Mouse (Mus musculus): ENCODE results near the gene Hcrtr1. TPM values are rescaled to one million over a fixed set of nuclear protein-coding genes. Genes with fewer than 3 reads are reported as not detected.

Gene Hcrtr1
- polyA plus RNA-seq, 1 experiment from 2014 or later = 0.42 TPM

DNA sequence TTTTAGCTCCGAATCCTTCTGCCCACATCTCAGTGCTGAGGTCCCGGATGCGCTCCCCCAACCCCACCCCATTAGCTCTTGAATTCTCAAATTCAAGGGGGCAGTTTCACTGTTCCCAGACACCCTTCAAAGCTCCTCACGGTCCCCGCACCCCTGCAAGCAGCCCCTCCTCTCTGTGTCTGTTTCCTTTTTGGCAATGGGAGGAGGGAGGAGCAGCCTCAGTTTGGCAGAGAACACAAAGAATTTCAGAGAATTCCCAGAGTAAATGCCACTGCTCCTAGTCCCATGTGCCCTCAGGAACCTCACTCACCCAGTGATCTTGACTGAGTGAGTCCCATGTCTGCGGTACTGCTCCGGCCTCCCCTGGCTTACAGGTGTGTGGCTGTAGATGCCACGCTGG, 27.4 kb upstream of the Hcrtr1 start:
- no peak overlapping the region for H3K4me2 ChIP-seq
- H3K9ac ChIP-seq = no peak overlapping the region
- WGBS = 71% methylated on average over 8 of the region's 8 CpGs
- no peaks in the 10 kb centered on the region for H3K36me3 ChIP-seq
- peaks cover 56% of the 10 kb centered on the region for H3K4me1 ChIP-seq
- H3K27ac ChIP-seq = no peak overlapping the region
- no peaks in the 10 kb centered on the region for H3K27me3 ChIP-seq (replicated peaks)
- no peak for ATAC-seq (ENCODE audit: insufficient read depth, low FRiP score, low read depth)
- no peak overlapping the region for H3K4me3 ChIP-seq (replicated peaks)
- no peaks in the 10 kb centered on the region for H3K9me3 ChIP-seq

DNA sequence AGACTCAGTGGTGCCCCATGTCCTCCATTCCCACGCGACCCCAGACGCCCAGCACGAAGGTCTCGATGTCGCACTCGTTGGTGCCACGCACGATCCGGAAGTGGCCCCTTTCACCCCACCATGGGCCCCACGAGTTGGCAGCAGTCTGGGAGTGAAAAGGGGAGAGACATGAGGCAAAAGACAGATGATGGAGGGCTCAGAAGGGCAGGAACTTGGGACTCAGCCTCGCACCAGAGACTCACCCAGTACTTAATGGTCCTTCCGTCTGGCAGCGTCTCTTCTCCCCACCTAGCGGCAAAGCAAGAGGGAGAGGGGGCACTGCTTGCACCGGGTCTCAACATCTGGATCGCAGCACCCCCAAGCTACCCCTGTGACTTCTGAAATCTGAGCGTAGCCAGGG, 26.9 kb upstream of the Hcrtr1 start:
- Histone ChIP-seq H3K36me3 (no peaks in the 10 kb centered on the region), H3K9ac (no peak overlapping the region), H3K27me3 (replicated peaks) (no peaks in the 10 kb centered on the region), H3K4me3 (replicated peaks) (no peak overlapping the region), H3K4me1 (peaks cover 51% of the 10 kb centered on the region), H3K9me3 (no peaks in the 10 kb centered on the region), H3K27ac (no peak overlapping the region), H3K4me2 (no peak overlapping the region)
- no peak for ATAC-seq (ENCODE audit: insufficient read depth, low FRiP score, low read depth)
- 82% methylated on average over 18 of the region's 18 CpGs for WGBS

DNA sequence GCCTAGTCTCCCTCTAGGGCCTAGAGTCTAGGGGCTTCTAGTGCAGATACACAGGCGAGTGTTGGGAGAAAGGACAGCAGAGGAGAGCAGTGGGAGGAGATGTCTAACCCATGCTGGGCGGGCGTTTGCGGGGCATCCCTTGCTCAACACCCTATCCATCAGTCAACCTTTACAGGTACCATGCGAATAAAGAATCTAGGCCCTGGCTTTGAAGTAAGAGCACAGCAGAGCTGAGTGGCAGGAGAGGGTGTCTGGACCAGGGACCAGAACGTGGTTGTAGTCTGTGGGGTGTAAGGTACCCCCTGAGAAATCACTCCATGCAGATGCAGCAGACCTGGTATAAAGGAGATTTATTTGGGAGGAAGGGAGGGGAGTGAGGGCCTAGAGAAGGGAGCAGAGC, 25.0 kb upstream of the Hcrtr1 start:
- Histone ChIP-seq H3K27ac (peak overlapping the region; percentile 33), H3K4me3 (replicated peaks) (no peak overlapping the region), H3K4me1 (peaks cover 41% of the 10 kb centered on the region), H3K4me2 (no peak overlapping the region), H3K9ac (no peak overlapping the region), H3K36me3 (no peaks in the 10 kb centered on the region), H3K27me3 (replicated peaks) (no peaks in the 10 kb centered on the region), H3K9me3 (no peaks in the 10 kb centered on the region)
- no peak for ATAC-seq (ENCODE audit: insufficient read depth, low FRiP score, low read depth)
- WGBS = 75% methylated on average over 6 of the region's 6 CpGs

DNA sequence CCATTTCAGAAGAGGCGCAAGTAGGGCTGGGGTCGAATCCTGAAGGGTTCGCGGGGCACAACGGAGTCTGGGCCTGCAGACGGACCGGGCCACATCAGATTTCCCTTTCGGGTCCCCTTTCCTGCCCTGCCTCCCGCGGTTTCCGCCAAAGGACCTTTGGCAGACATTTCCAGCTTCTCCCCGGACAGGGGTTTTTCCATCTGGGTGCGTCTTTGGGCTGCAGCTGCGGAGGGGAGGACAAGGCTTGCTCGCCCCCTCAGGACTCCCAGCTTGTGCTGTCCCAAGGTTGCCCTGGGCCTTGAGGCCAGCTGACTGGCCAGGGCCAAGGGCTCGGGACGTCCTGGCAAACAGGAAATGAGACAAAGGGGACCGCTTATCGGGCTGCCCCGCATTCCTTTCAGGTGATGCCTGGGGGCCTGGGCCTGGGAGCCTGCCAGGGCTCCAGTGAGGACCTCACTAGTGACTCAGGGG, 24.3 kb upstream of the Hcrtr1 start:
- H3K4me3 ChIP-seq (replicated peaks) = peak overlapping the region; percentile 9; the same call in 1 of the 2 replicates
- H3K4me1 ChIP-seq = peaks cover 34% of the 10 kb centered on the region
- no peaks in the 10 kb centered on the region for H3K36me3 ChIP-seq
- peak overlapping the region; percentile 50 for H3K4me2 ChIP-seq
- peak overlapping the region; percentile 16; the same call in 1 of the 2 replicates for H3K9ac ChIP-seq
- H3K27ac ChIP-seq = peak overlapping the region; percentile 33
- no peaks in the 10 kb centered on the region for H3K9me3 ChIP-seq
- ATAC-seq (ENCODE audit: insufficient read depth, low FRiP score, low read depth) = peak; percentile 18; the same call in 1 of the 2 replicates
- H3K27me3 ChIP-seq (replicated peaks) = no peaks in the 10 kb centered on the region
- WGBS = 7% methylated on average over 20 of the region's 20 CpGs

DNA sequence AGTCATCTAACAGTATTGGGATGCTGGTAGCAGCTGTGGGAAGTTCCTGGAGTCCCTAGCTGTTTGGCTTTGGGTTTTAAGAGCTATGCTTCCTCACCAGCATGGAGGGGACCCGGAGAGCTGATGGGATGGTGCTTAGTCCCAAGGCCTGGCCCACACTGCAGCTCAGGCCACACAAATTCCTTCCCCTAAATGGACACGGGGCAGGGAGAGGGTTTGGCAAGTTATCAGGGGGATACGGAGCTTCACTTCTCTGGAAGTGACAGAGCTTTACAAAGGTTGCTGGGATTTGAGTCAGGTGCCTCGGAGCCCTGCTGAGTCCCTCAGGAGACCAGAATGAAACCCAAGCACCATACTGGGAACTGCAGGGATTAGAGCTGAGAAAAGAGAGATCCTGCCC, 22.2 kb upstream of the Hcrtr1 start:
- no peaks in the 10 kb centered on the region for H3K27me3 ChIP-seq (replicated peaks)
- H3K9ac ChIP-seq = no peak overlapping the region
- WGBS = 36% methylated on average over 4 of the region's 4 CpGs
- H3K36me3 ChIP-seq = no peaks in the 10 kb centered on the region
- H3K4me1 ChIP-seq = peaks cover 19% of the 10 kb centered on the region
- H3K9me3 ChIP-seq = no peaks in the 10 kb centered on the region
- no peak overlapping the region for H3K27ac ChIP-seq
- no peak overlapping the region for H3K4me3 ChIP-seq (replicated peaks)
- no peak for ATAC-seq (ENCODE audit: insufficient read depth, low FRiP score, low read depth)
- no peak overlapping the region for H3K4me2 ChIP-seq

DNA sequence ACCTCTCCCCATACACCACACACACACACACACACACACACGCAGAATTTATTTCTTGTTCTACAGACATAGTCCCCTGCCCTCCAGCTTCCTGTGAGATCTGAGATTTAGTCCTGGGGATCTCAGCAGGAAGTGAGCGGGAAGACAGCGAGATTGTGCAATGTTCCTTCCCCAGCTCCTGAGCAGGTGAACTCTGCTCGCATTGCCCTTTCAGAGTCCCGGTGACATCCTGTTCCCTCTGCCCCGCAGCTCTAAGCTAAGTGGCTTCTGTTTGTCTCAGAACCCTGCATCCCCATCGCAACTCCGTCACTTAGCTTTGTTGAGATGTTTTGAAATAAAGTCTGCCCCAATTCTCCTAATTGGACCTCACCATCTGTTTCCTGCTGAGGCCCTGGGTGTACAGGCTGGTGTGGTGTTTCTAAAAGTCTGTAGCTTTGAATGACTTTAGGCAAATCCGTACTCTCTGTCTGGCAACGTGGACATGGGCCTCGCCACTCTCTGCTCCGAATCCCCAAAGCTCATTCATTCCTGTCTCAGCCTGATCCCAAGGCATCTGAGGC, 17.7 kb upstream of the Hcrtr1 start:
- Histone ChIP-seq H3K27ac (no peak overlapping the region), H3K9ac (no peak overlapping the region), H3K4me3 (replicated peaks) (no peak overlapping the region), H3K36me3 (no peaks in the 10 kb centered on the region), H3K4me1 (0 out of 2 replicates have a peak, but pooled peaks cover under 1% of the 10 kb centered on the region), H3K27me3 (replicated peaks) (peaks cover 2% of the 10 kb centered on the region; the same call in 1 of the 2 replicates), H3K9me3 (no peaks in the 10 kb centered on the region), H3K4me2 (no peak overlapping the region)
- 65% methylated on average over 12 of the region's 12 CpGs for WGBS
- no peak for ATAC-seq (ENCODE audit: insufficient read depth, low FRiP score, low read depth)

DNA sequence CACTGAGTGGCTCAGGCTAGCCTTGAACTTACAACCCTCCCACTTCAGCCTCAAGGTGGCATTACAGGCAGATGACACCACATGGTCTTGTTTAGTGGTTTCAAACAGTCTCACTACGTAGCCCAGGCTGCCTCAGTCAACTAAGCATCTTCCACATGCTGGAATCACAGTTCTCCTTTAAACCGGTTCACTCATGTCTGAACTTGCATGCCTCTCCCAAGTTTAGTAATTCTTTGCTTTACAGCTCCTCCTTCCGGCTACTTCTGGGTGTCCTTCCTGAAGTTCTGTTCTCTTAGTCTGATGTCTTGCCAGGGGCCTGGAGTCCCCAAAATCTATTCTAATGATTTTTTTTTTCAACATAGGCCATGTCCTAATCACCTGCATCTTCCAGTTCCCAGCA, 15.1 kb upstream of the Hcrtr1 start:
- Histone ChIP-seq H3K9ac (no peak overlapping the region), H3K27me3 (replicated peaks) (peaks cover 5% of the 10 kb centered on the region; the same call in 1 of the 2 replicates), H3K4me2 (no peak overlapping the region), H3K4me1 (no peaks in the 10 kb centered on the region), H3K27ac (no peak overlapping the region), H3K4me3 (replicated peaks) (no peak overlapping the region), H3K9me3 (no peaks in the 10 kb centered on the region), H3K36me3 (no peaks in the 10 kb centered on the region)
- no peak for ATAC-seq (ENCODE audit: insufficient read depth, low FRiP score, low read depth)
- 67% methylated on average over 3 of the region's 3 CpGs for WGBS

DNA sequence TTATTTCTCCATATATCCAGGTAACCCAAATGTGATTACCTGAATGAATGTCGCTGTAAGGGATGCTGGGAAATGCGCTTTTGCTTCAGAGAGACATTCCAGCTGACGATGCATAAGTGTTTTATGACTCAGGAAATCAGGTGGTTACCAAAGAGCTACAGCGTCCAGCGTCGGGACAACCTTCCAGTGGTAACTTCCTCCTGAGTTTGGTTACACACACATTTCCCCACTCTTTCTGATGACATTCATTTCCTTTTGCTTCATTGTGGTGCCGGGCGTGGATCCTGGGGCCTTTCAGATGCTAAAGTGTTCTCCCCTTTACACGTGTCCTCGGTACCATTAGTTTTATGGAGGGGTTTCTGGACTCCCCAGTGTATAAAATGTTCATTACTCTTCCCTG, 9.2 kb upstream of the Hcrtr1 start:
- no peaks in the 10 kb centered on the region for H3K9me3 ChIP-seq
- no peaks in the 10 kb centered on the region for H3K4me1 ChIP-seq
- no peak for ATAC-seq (ENCODE audit: insufficient read depth, low FRiP score, low read depth)
- 66% methylated on average over 10 of the region's 10 CpGs for WGBS
- no peak overlapping the region for H3K9ac ChIP-seq
- H3K27ac ChIP-seq = no peak overlapping the region
- H3K4me2 ChIP-seq = no peak overlapping the region
- no peak overlapping the region for H3K4me3 ChIP-seq (replicated peaks)
- no peaks in the 10 kb centered on the region for H3K36me3 ChIP-seq
- H3K27me3 ChIP-seq (replicated peaks) = peaks cover 5% of the 10 kb centered on the region; the same call in 1 of the 2 replicates

DNA sequence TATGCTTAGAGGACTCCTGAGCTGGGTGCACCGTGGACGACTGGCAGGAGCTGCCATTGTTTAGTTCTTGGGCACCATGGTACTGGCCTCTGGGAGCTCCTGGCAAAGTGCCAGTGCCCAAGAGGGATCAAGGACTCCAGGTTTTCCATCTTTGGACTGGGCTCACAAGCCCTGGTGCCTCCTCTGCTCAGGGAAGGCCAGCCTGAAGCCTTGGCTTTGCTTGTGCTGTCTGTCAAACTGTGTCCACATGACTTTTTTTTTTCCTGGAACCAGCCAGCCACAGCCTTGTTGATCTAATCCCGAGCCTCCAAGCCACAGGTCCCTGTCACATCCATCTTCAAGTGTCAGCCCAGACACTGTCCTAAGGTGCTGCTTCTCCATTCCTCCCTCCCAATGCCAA, 2.6 kb upstream of the Hcrtr1 start:
- Histone ChIP-seq H3K9ac (no peak overlapping the region), H3K27ac (no peak overlapping the region), H3K9me3 (no peaks in the 10 kb centered on the region), H3K27me3 (replicated peaks) (peaks cover 25% of the 10 kb centered on the region), H3K4me2 (no peak overlapping the region), H3K4me1 (peaks cover 9% of the 10 kb centered on the region), H3K4me3 (replicated peaks) (no peak overlapping the region), H3K36me3 (no peaks in the 10 kb centered on the region)
- WGBS = 54% methylated on average over 3 of the region's 3 CpGs
- ATAC-seq (ENCODE audit: insufficient read depth, low FRiP score, low read depth) = no peak; the same call in 1 of the 2 replicates

DNA sequence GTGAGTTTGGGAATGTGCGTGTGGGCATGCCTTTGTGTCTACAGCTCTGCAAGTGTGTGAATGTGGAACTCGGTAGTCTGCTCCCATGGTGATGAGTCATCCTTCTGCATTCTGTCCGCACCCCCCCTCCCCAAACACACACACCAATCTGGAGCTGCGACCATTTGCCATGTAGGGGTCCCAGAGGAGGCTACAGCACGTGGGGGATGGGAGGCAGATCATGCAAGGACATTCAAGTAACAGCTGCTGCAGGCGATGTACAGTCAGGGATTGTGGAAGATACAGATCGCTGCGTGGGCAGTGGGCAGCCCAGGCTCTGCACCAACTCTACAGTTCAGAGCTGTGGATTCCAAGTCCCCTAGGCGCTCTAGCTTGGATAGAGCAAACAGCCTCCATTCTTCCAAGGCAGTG, 1.8 kb upstream of the Hcrtr1 start:
- Histone ChIP-seq H3K9ac (no peak overlapping the region), H3K27ac (no peak overlapping the region), H3K9me3 (no peaks in the 10 kb centered on the region), H3K4me2 (no peak overlapping the region), H3K4me1 (peaks cover 9% of the 10 kb centered on the region), H3K27me3 (replicated peaks) (peaks cover 28% of the 10 kb centered on the region), H3K36me3 (no peaks in the 10 kb centered on the region), H3K4me3 (replicated peaks) (no peak overlapping the region)
- WGBS = 54% methylated on average over 9 of the region's 9 CpGs
- ATAC-seq (ENCODE audit: insufficient read depth, low FRiP score, low read depth) = no peak

DNA sequence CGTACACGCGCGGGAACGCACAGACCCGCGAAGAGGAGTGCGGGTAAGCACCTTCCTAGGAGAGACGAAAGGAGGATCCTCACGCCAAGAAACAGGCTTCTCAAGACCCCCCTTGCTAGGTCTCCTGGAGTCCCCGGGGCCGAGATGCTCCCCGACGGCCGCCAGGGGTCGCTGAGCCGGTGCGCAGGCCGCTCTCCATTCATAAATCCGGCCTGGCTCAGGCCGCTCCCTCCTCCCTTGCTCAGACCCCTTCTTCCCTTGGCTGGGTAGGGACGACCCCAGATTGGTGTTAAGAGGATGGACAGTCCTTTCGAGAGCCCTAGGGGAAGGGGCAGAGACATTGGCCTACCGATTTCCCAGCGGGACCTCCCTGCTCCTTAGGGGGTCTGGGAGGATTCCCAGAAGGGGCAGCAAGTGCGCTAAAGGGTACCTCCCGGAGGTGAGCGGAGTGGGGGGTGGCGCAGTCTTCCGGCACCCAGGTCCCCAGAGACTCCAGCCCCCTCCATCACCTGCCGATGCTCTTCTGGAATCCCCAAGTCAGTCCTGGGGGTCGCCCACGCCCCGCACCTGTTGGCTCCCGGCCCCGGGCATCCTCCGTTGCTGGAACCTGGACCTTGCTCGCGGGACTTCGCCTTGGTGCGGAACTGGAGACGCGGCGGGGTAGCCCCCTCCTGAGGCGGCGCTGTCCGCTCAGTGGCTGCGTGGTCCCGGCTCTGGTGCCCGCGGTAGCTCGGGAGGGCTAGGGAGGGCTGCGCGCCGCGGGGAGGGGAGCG, 532 bp downstream of the Hcrtr1 start:
- H3K27me3 ChIP-seq (replicated peaks) = peaks cover 28% of the 10 kb centered on the region
- H3K4me2 ChIP-seq = peak overlapping the region; percentile 79
- H3K9me3 ChIP-seq = no peaks in the 10 kb centered on the region
- 1% methylated on average over 56 of the region's 57 CpGs for WGBS
- H3K4me3 ChIP-seq (replicated peaks) = peak overlapping the region; percentile 32
- peaks cover 9% of the 10 kb centered on the region for H3K4me1 ChIP-seq
- peak; percentile 29; the same call in 1 of the 2 replicates for ATAC-seq (ENCODE audit: insufficient read depth, low FRiP score, low read depth)
- no peaks in the 10 kb centered on the region for H3K36me3 ChIP-seq
- H3K9ac ChIP-seq = no peak overlapping the region; the same call in 1 of the 2 replicates
- no peak overlapping the region for H3K27ac ChIP-seq

DNA sequence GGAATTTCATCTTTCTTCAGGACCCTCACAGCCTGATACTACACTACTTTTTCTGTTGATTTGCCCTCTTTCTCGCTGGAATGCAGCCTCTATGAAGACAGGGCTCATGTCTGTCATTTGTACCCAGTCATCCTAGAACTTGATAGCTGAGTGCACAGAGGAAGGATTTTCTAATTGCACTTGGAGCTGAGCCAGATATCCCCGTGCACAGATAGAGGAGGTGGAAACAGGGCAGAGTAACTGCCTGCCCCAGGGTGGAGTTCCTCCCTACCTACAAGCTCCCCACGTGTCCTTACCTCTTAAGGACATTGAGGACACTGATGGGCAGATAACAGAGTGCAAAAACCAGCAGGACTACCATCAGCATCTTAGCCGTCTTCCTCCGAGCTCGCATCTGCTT, 5.8 kb downstream of the Hcrtr1 start:
- Histone ChIP-seq H3K4me1 (no peaks in the 10 kb centered on the region), H3K9me3 (no peaks in the 10 kb centered on the region), H3K4me3 (replicated peaks) (no peak overlapping the region), H3K9ac (no peak overlapping the region), H3K27ac (no peak overlapping the region), H3K4me2 (no peak overlapping the region), H3K27me3 (replicated peaks) (0 out of 2 replicates have a peak, but pooled peaks cover 3% of the 10 kb centered on the region), H3K36me3 (no peaks in the 10 kb centered on the region)
- ATAC-seq (ENCODE audit: insufficient read depth, low FRiP score, low read depth) = no peak
- WGBS = 47% methylated on average over 6 of the region's 6 CpGs
